Mouse (Mus musculus) embryo, embryonic 10 days (tissue): Measurements from ENCODE around the gene Nuak2.
"Not testable (repeated sequence)": the region's sequence is repeated elsewhere in the genome, so short reads cannot be mapped to it uniquely, and the experiment has no call there.

Experiments
- DNase-seq: peaks from one replicate; pipeline ENCODE4 v3.0.0-alpha.2; 2015; ENCODE audit warnings: low spot score

Nuak2 gene

DNA sequence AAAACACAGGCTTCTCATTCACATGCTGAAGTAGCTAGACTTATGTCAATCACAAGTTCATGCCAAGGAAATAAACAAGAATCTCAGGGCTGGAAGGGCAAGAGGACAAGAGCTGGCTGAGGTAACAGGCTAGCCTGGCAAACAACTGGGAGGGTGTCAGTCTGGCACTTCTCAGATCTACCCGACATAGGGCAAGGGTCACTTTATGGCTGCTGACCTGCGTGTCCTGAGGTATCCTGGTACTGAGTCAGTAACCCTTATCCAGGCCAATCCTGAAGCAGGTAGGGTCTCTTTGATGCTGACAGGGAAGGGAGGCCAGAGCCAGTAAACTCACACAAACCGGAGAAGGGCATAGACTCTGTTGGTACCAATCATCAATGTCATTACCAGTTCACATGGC is 12.6 kb downstream of the Nuak2 start:
- DNase-seq: no peak

GRCm38 (mm10) chr1:132329656-132330055 is 13.7 kb downstream of the Nuak2 start:
- DNase-seq: no peak

DNA sequence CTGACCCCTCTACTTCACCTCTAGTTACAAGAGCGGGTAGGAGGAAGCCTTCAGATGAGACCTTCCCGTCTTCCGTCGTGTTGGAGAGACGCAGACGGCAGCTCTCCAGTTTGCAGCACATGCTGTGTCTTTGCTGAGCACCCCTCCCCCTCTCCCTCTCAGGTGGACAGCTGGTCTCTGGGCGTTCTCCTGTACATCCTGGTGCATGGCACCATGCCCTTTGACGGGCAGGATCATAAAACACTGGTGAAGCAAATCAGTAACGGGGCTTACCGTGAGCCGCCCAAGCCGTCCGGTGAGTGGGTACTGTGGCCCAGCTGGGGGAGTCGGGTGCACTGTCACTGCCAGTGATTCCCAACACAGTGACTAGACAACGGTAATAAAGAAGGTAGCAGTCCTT is 14.5 kb downstream of the Nuak2 start:
- no peak for DNase-seq

DNA sequence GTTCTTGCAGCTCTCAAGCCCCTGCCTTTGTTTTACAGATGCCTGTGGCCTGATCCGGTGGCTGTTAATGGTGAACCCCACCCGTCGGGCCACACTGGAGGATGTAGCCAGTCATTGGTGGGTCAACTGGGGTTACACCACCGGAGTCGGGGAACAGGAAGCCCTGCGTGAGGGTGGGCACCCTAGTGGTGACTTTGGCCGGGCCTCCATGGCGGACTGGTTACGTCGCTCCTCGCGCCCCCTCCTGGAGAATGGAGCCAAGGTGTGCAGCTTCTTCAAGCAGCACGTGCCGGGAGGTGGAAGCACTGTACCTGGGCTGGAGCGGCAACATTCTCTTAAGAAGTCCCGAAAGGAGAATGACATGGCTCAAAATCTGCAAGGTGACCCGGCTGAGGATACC is 15.4 kb downstream of the Nuak2 start:
- DNase-seq: no peak

DNA sequence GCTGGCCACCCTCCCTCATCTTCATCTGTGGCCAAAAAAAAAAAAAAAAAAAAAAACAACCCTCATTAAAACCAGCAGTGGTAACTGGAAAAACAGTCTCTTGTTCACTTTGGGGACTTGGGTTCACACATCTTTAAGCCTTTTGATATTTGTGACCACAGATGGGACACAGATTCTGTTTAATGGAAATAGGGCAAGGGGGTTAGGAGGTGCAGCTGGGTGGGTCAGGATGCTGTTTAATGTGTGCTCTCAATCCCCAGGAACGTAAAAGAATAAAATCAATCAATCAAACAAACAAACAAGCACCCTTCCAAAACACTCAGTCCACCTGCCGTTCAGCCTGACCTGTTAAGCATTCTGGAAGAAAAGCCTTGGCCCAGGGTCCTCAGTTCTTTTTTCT is 17.3 kb downstream of the Nuak2 start:
- peak; percentile 32 for DNase-seq

GRCm38 (mm10) chr1:132333675-132334141 is 17.8 kb downstream of the Nuak2 start:
- DNase-seq: peak; percentile 89

DNA sequence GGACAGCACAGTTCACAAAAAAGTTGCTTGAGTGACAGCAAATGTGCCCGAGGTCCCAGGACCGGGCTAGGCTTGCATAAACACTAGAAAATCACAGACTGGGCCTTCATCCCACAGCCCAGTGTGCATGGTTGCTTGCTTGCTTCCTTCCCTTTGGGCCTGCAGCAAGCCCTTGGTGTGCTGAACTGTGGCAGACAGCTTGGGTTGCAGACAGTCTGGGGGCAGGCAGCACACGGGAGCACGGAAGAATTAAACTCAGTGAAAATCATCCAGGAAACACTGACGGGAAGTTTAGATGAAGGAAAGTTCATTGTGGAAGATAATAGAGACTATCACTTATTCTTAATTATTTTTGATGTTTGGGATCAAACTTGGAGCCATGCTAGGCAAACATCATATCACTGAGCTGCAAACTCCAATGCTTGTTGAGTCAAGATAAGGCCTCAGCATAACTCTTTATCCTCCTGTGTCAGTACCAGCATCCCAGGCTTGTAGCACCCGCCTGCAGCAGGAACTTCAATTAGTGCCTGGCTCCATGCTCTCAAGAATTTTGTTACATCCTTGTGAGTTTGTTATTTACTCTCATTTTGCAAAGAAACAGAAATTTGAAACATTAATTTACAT is 18.4 kb downstream of the Nuak2 start:
- DNase-seq: no peak

- DNase-seq: peak; percentile 74
Measured at GRCm38 (mm10) chr1:132335378-132335965, 19.5 kb downstream of the Nuak2 start.

GRCm38 (mm10) chr1:132336921-132337320 is 21.0 kb downstream of the Nuak2 start:
- no peak for DNase-seq

GRCm38 (mm10) chr1:132338027-132338660 is 22.2 kb downstream of the Nuak2 start:
- DNase-seq: no peak

DNA sequence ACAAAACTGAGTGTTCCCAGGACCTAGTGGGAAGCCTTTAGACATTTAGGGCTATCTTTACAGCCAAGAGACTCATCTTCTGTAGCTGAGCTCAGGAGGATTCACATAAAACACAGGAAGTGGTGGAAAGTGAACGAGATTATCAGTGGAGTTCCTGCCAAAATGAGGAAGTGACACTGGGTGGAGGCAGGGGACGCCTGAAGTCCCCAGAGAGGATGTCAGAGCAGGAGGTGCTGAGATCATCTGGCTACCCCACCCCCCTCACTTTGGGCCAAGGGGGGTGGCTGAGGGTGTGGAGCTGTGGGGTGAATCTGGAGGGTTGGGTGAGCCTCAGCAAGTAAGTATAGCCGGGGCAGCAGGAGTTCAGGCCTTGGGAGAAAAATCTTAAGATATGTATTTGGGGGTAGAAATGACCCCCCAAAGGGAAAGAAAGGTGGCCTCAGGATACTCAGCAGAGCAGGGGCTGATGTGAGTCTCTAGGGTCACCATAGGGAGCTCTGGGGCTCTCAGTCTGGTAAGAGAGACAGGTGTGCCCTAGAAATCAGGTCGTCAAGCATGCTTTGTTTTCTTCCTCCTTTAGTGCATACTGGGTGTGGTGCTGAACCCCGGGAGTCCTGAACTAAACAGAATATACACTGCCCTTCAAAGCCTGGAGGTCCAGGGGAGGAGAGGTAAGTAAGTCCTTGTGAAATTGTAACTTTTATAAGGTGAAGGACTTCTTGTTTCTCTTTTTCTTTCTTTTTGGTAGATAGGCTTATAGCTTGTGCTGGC is 26.0 kb downstream of the Nuak2 start:
- DNase-seq: no peak

DNA sequence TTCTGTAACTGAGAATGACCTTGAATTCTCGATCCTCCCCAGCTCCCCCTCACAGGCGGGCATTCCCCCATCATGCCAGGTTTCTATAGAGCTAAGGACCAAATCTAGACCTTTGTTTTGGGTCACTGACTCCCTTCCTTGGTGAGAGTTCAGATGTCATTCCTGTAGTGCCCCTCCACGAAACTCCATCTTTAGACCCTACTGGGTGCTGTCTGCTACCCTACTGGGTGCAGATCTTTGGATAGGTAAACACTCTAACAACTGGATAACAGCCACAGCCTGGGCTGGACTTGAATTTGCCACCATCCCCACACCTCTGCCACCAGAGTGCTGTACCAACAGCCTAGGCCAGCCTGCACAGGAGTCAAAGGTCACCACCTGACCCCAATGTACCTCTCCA is 26.6 kb downstream of the Nuak2 start:
- DNase-seq: no peak

GRCm38 (mm10) chr1:132343191-132343590 is 27.3 kb downstream of the Nuak2 start:
- DNase-seq: no peak

DNA sequence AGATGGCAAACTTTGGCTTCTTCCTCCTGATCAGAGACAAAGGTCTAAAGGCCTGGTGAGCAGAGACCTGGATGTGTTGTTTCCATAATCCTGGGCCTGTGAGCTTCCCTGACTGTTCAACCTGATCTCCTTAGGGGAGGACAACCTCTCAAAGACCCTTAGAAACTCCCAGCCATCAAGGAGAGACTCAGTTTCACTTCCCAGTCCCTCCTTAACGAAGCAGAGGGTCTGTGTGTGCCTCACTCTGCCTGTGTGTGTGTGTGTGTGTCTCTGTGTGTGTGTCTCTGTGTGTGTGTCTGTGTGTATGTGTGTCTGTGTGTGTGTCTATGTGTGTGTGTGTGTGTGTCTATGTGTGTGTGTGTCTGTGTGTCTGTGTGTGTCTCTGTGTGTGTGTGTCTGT is 27.7 kb downstream of the Nuak2 start:
- no peak for DNase-seq

- DNase-seq: no peak
Measured at GRCm38 (mm10) chr1:132345514-132345913, 29.6 kb downstream of the Nuak2 start.

DNA sequence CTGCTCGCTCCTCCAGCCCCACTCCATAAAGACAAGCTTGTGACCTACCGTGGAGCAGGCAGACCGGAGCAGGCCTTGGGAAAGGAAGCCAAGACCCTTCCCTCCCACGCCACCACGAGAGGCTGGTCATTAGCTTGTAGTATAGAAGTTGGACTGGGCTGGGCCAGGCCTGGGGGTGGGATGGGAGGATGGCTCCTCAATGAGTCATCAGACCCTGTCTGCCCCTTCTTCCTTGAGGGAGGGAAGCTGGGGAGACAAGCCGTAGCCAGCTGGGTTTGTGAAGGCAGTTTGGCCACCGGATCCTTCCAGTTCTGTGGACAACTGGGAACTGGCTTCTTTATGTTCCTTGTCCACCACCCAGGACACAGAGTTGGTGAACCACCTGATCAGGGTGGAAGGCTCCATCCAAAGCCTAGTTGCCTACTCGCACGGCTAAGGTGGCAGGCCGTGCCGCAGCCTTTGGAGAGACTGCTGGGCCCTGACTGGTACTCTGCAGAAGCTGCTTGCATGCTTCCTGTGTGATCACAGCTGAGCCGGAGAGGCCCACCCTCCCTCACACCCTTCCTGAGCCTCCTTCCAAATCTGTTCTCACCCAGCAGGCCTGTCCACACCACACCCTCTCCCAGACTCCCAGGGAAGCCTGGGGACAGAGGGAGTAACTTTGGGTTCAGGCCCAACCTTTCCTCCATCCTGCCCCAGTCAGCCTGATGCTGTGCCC is 30.4 kb downstream of the Nuak2 start:
- no peak for DNase-seq

- no peak for DNase-seq
Measured at GRCm38 (mm10) chr1:132346951-132347350, 31.0 kb downstream of the Nuak2 start.

GRCm38 (mm10) chr1:132348401-132348800 is 32.5 kb downstream of the Nuak2 start:
- DNase-seq: no peak

GRCm38 (mm10) chr1:132349049-132349448 is 33.1 kb downstream of the Nuak2 start:
- not testable (repeated sequence) for DNase-seq

DNA sequence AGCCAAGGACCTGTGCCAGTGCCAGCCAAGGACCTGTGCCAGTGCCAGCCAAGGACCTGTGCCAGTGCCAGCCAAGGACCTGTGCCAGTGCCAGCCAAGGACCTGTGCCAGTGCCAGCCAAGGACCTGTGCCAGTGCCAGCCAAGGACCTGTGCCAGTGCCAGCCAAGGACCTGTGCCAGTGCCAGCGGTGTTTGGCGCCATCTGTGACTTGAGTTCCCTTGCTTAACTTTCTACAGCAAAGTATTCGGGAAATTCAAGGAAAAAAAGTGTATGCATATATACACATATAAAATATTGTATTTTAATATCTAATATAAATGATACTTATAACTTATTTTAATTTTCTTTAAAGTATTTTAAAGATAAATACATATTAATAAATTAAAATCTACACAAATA is 33.7 kb downstream of the Nuak2 start:
- not testable (repeated sequence) for DNase-seq

GRCm38 (mm10) chr1:132351058-132351457 is 35.1 kb downstream of the Nuak2 start:
- DNase-seq: no peak

DNA sequence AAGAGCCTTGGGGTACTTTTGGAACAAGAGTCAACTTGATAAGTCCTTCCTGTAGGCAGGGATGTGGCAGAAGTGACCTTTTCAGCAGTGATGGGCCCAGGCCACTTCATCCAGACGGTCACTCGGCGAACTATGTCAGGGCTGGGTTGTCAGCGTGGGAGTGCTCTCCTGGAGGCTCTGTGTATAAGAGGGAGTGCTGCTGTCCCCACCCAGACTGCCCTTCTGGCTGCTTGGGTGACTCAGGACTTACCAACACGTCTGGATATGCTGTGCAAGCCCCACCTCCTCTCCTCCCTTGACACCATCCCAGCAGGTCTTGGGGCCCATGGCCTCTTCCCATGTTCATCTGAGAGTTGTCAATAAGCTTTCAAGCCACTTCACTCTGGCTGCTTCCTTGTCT is 37.5 kb downstream of the Nuak2 start:
- DNase-seq: no peak
